Mouse (Mus musculus) MEL (cell line): ENCODE data around the gene Rpl5.

Experiments
- CTCF ChIP-seq, 3 experiments: IDR thresholded peaks in 2 of 3; conservative IDR thresholded peaks in 1 of 3; 2 replicates each; pipeline ENCODE4 v1.5.1; 2011 to 2012; ENCODE audit warnings: low read length in 3 of 3, low read depth in 2 of 3, mild to moderate bottlenecking in 2 of 3, improper control_type of control experiment in 1 of 3, inconsistent platforms in 1 of 3, mixed read lengths in 1 of 3, moderate library complexity in 1 of 3; ENCODE audit not compliant: control insufficient read depth in 1 of 3, insufficient read depth in 1 of 3, poor library complexity in 1 of 3, severe bottlenecking in 1 of 3
- EP300 ChIP-seq, 2 experiments: IDR thresholded peaks; 2 replicates each; pipeline ENCODE4 v1.6.1; 2011; ENCODE audit warnings: improper control_type of control experiment in 2 of 2, low read length in 2 of 2, low read depth in 1 of 2, mild to moderate bottlenecking in 1 of 2
- JUND ChIP-seq: IDR thresholded peaks from 2 replicates; pipeline ENCODE4 v1.6.1; 2011; ENCODE audit warnings: low read depth, mild to moderate bottlenecking, improper control_type of control experiment, low read length
- MAX ChIP-seq: IDR thresholded peaks from 2 replicates; pipeline ENCODE4 v1.6.1; 2011; ENCODE audit warnings: low read length, improper control_type of control experiment
- MAZ ChIP-seq: IDR thresholded peaks from 2 replicates; pipeline ENCODE4 v1.6.1; 2012; ENCODE audit warnings: low read depth, mild to moderate bottlenecking, inconsistent platforms, low read length, improper control_type of control experiment
- NRF1 ChIP-seq: IDR thresholded peaks from 2 replicates; pipeline ENCODE4 v1.6.1; 2014; ENCODE audit warnings: low read depth, mild to moderate bottlenecking, inconsistent platforms, low read length, improper control_type of control experiment, moderate library complexity; ENCODE audit not compliant: poor library complexity, insufficient read depth, severe bottlenecking

DNA sequence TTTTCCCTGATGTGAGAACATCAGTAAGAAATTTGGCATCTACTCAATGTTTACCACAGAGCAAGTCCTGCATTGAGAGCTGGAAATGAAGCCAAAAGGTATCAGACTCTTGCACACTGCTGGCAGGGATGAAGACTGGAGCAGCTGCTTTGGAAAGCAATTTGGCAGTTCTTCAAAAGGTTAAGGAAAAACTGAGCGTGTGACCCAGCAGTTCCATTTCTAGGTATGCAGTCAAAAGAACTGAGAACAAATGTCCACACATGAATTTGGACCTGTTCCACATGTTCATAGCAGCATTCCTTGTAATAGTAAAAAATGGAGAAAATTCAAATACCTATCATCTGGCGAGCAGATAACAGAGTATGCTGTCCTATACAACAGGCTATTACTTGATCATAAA is 47.2 kb downstream of the Rpl5 start:
- TF ChIP-seq NRF1, result no peak
- TF ChIP-seq CTCF (IDR thresholded peaks at IDR 0.05 in 2 of 3, conservative IDR thresholded peaks at IDR 0.05 in 1 of 3; ENCODE audit: control insufficient read depth in 1 of 3, insufficient read depth in 1 of 3, low read depth in 2 of 3, low read length in 3 of 3, poor library complexity in 1 of 3, severe bottlenecking in 1 of 3), result no peak
- no peak for TF ChIP-seq EP300 (IDR thresholded peaks at IDR 0.05; ENCODE audit: low read depth in 1 of 2, low read length in 2 of 2)
- no peak for TF ChIP-seq JUND
- no peak for TF ChIP-seq MAZ
- no peak for TF ChIP-seq MAX
